Mouse (Mus musculus) cerebellum, adult 2 months (tissue): Measurements from ENCODE around the gene Pkn1. TPM values are rescaled to one million over a fixed set of nuclear protein-coding genes. Genes with fewer than 3 reads are reported as not detected.

Experiments
- DNase-seq, 2 experiments: peaks; one replicate each; pipeline ENCODE4 v3.0.0; 2021
- H3K27ac ChIP-seq: fragments of 200-500 bp; 2 replicates; pipeline ENCODE4 v1.5.1; 2012; ENCODE audit warnings: low read length, control low read depth, inconsistent platforms; ENCODE audit not compliant: insufficient read depth
- H3K27me3 ChIP-seq: fragments of 200-500 bp; 2 replicates; pipeline ENCODE4 v1.6.1; 2012; ENCODE audit warnings: inconsistent platforms, mild to moderate bottlenecking, low read length, moderate library complexity; ENCODE audit not compliant: control insufficient read depth, insufficient read depth
- H3K4me1 ChIP-seq: fragments of 200-500 bp; 2 replicates; pipeline ENCODE4 v1.6.1; 2011; ENCODE audit warnings: low read length; ENCODE audit not compliant: control insufficient read depth, insufficient read depth
- H3K4me3 ChIP-seq: fragments of 200-500 bp; replicated peaks from 2 replicates; pipeline ENCODE3; 2011; ENCODE audit warnings: mild to moderate bottlenecking, low read depth, low read length, control low read depth; ENCODE audit not compliant: insufficient read depth
- CTCF ChIP-seq: fragments of 200-500 bp; IDR thresholded peaks from 2 replicates; pipeline ENCODE4 v1.5.1; 2011; ENCODE audit warnings: low read depth, mild to moderate bottlenecking, control low read depth, low read length, moderate library complexity, borderline replicate concordance; ENCODE audit not compliant: insufficient read depth
- POLR2A ChIP-seq: fragments of 200-500 bp; IDR thresholded peaks from 2 replicates; pipeline ENCODE4 v1.6.1; 2011; ENCODE audit warnings: low read length, control low read depth, borderline replicate concordance; ENCODE audit not compliant: insufficient read depth
- WGBS: fragments of 180-500 bp; shearing (Covaris S2); methylation state at CpG from one replicate; pipeline ENCODE4 v1.1.7; 2018; 5-methylcytosine and 5-hydroxymethylcytosine counted together
- polyA plus RNA-seq: library from polyadenylated mRNA; depleted of rRNA; stranded (reverse); fragments of >200 nt; gene quantifications from 2 replicates; pipeline ENCODE4 v1.2.3, GENCODE M21; 2012

The Pkn1 gene
- polyA plus RNA-seq, 1 experiment: 59.8 TPM

- H3K27ac ChIP-seq: no peak overlapping the region
- no peak for TF ChIP-seq CTCF
- TF ChIP-seq POLR2A: no peak
- WGBS: 67% methylated on average over 9 of the region's 9 CpGs
Measured at GRCm38 (mm10) chr8:83700423-83701085, 1.6 kb upstream of the Pkn1 start.

GRCm38 (mm10) chr8:83699566-83699965 is 587 bp upstream of the Pkn1 start:
- Histone ChIP-seq H3K4me1 (peaks cover 14% of the 10 kb centered on the region), H3K4me3 (peak overlapping the region; percentile 70), H3K27ac (peak overlapping the region; percentile 52; the same call in 1 of the 2 replicates), H3K27me3 (no peaks in the 10 kb centered on the region)
- TF ChIP-seq CTCF: no peak
- TF ChIP-seq POLR2A: no peak
- WGBS: 37% methylated on average over 9 of the region's 9 CpGs
- DNase-seq: no peak

More at GRCm38 (mm10) chr8:83700423-83701085, 1.6 kb upstream of the Pkn1 start:
- H3K27me3 ChIP-seq: no peaks in the 10 kb centered on the region
- no peak for DNase-seq
- peaks cover 9% of the 10 kb centered on the region for H3K4me1 ChIP-seq
- H3K4me3 ChIP-seq: no peak overlapping the region

DNA sequence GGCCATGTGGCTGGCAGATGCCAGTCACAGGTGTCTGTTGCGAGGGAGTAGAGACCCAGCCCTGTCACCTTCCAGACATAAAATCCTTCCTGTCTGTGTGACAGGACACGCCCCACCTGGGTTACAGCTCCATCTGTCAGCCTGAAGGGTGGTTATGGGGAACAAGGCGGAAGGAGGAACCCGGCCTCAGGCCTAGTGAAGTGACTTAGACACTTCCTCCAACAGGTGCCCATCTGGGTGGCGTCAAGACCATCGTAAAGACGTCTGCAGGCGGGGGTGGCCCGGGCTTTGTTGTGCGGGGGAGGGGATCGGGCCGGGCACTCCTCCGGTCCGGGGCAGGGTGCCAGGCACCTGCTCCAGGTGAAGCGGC is 703 bp downstream of the Pkn1 start:
- DNase-seq: peak; percentile 63 to 72
- no peak for TF ChIP-seq CTCF
- TF ChIP-seq POLR2A: no peak
- no peaks in the 10 kb centered on the region for H3K27me3 ChIP-seq
- H3K4me1 ChIP-seq: peaks cover 14% of the 10 kb centered on the region
- WGBS: 1% methylated on average over 15 of the region's 15 CpGs
- H3K4me3 ChIP-seq: peak overlapping the region; percentile 70
- peak overlapping the region; percentile 88 for H3K27ac ChIP-seq

DNA sequence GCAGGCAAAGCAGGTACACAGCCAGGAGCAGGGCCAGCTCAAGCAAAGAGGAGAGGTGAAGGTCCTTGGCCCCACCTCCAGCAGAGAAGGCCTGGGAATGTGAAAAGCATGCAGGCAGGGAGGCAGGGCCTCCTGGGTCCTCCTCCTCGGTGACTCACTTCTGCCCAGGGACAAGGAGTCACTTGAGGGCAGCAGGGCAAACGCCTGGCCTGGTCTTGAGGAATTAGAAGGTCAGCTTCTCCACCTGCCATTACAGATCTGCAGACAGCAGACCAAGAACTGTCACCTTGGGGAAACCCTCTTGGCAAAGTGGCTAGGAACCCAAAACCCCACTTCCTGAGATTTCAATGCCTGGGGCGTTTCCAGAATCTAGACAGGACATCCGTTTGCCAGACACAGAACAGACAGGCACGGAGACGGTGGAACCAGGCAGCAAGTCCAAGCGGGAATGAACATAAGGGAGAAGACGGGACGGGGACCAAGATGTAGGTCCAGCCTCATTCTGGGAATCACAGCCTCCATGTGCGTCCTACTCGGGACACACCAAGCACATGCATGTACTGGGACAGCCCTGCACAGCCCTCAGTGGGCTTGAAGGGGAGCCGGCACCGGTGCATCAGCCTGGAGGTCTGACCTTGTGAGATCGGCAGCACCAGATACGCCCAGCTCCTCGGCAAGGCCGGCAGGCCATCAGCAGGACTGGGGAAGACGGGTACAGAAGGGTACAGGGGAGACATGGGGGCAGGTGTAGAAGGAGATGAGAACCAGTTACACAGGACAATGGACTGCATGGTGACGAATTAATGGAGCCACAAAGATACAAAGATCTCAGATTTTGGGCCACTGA is 1.4 kb downstream of the Pkn1 start:
- no peaks in the 10 kb centered on the region for H3K27me3 ChIP-seq
- DNase-seq: peak; percentile 28 to 29
- no peak overlapping the region for H3K27ac ChIP-seq

DNA sequence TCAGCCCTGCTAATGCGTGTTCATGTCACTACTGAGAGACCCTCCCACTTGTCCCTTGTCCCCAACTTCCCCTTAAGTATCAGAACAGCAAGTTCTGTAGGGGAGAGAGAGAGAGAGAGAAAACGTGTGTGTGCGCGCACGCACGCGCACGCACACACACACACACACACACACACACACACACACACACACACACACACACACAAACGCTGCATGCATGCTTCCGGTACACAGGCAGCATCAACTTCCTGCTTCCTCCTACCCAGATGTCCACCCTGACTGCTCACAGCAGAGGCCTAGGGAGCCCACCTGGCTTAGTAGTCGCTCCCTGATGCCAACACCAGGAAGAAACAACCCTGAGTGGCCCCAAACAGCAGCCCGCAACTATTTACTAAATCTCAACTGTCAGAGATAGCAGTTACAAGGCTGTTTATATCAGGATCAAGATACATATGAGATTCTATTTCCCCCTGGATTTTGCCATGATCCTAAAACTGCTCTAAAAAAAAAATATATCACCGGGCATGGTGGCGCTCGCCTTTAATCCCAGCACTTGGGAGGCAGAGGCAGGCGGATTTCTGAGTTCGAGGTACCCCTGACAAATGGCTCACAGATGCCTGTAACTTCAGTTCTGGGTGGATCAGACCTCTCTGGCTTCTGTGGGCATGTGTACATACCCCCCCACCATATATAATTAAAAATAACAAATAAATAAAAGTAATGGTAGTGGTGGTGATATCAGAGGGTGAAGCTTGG is 3.5 kb downstream of the Pkn1 start:
- DNase-seq: no peak
- Histone ChIP-seq H3K27me3 (no peaks in the 10 kb centered on the region), H3K4me3 (no peak overlapping the region), H3K4me1 (peaks cover 14% of the 10 kb centered on the region), H3K27ac (no peak overlapping the region)
- 83% methylated on average over 17 of the region's 17 CpGs for whole genome bisulfite sequencing
- TF ChIP-seq POLR2A (no peak), CTCF (no peak)

More for the DNA sequence above, 1.4 kb downstream of the Pkn1 start:
- TF ChIP-seq CTCF (no peak), POLR2A (no peak)
- 27% methylated on average over 19 of the region's 19 CpGs for WGBS
- peaks cover 14% of the 10 kb centered on the region for H3K4me1 ChIP-seq
- H3K4me3 ChIP-seq: peak overlapping the region; percentile 70

DNA sequence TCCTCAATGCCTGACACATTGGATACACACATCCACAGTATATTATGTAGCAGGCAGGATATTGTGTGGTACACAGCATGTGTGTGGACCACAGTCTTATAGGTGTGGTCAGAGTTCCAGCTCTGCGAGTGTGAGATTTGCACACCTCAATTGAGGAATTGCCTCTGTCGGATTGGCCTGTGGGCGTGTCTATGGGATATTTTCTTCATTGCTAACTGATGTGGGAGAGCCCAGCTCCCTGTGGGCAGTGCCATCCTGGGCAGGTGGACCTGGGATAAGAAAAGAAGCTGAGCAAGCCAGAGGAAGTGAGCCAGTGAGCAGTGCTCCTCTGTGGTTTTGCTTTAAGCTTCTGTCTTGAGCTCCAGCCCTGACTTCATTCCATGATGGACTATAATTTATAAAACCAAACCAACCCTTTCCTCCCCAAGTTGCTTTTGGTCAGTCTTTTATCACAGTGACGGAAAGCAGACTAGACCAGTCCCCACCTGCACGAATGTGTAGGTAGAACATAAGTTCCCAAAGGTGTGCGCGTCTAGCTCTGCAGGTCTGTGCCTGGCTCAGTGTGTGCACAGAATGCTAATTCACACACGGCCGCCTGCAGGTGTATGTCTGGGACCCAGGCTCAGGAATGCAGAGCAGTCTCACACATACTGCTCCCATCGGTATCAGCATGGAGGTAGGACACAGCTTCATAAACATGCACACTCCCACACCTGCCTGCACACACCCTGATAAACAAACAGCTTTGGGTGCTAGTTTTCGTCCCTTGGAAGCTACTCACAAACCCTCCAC is 4.4 kb downstream of the Pkn1 start:
- Histone ChIP-seq H3K4me1 (peaks cover 14% of the 10 kb centered on the region), H3K27ac (no peak overlapping the region), H3K27me3 (no peaks in the 10 kb centered on the region), H3K4me3 (no peak overlapping the region)
- WGBS: 82% methylated on average over 11 of the region's 11 CpGs
- no peak for TF ChIP-seq POLR2A
- TF ChIP-seq CTCF: no peak
- no peak for DNase-seq
